Mouse (Mus musculus): ENCODE measurements around the gene Tgm7.

DNA sequence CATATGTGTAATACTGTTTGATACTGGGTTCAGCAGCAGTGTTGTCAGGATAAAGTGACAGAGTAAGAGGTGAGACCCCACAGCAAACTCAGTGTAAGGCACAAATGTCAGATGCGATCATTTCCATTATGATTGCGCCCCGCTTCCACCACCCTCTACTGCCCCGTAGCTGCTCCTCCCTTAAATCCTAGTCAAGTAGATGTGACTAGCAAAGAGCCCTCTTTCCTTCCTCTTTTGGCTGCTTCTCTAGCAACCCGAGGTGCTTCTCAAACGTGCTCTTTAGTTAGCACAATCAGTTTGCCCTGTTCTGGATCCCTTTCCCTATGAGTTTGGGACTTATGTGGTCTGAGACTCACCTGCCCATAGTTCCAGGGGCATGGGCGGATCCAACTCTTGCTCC lies 34.8 kb downstream of the Tgm7 start:
- TF ChIP-seq CTCF (IDR thresholded peaks at IDR 0.05; ENCODE audit: low read depth) (no peak), EP300 (optimal IDR thresholded peaks at IDR 0.05) (no peak)
